Comparison of ENCODE assay signal across 8 mouse cellular contexts in the genomic region with DNA sequence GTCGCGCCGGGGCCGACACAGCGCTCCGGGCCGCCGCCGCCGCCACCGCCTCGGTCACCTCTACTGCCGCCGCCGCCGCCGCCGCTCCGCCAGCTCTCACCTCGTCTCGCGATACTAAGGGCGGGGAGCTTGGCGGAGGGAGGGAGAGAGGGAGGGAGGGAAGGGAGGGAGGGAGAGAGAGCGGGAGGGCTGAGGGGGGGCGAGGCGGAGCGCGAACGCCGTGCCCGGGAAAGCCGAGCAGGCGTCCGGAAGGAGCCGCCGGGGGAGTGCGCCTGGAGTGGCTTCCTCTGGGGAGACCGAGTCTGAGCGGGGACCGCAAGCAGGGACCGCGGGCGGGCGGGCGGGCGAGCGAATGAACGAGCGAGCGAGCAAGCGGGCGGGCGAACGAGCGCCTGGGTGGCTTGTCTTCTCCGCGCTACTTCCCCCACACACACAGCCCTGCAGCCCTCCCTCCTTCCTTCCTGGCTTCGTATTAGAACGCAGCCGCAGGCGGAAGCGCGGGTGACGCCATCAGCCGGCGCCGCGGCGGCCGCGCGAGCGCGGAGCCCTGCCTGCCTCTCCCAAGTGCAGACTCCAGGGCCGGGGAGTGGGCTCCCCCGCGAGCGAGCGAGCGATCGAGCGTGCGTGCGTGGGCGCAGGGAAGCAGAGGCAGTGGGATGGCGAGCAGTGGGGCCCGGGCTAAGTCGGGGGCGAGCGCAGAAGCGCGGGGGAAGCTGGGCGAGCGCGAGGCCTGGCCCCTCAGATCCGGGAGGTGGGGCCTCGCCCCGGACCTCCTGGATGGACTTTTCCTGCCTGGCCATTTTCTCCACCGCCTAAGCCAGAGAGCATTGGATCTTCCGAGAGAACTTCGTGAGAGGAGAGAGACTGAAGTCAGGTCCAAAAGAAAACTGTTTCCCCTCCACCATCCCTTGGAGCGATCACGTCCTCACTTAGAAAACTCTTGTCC. TPM values are rescaled to one million over a fixed set of nuclear protein-coding genes. Genes with fewer than 3 reads are reported as not detected.
A peak's percentile ranks its signal among the peaks of the same experiment; 100 is the strongest.
DNase-seq lines count a peak whose midpoint lies in the region; ATAC-seq and TF ChIP-seq lines count a peak whose summit lies in the region.

TSS of gene Ankrd17 (minus strand) at position 457 of the 946 bp plus-strand sequence.

- H3K4me1 ChIP-seq in forebrain, embryonic 15.5 days, result peaks cover 35% of the 10 kb centered on the region
- H3K4me1 ChIP-seq in lung, embryonic 14.5 days (ENCODE audit: insufficient read depth), result peaks cover 4% of the 10 kb centered on the region; the same call in 1 of the 2 replicates
- no peaks in the 10 kb centered on the region for H3K4me1 ChIP-seq in olfactory bulb, adult 2 months (ENCODE audit: control insufficient read depth, insufficient read depth, low read length)
- H3K4me1 ChIP-seq in thymus, adult 2 months (replicated peaks; ENCODE audit: control insufficient read depth, insufficient read depth, low read length), result no peaks in the 10 kb centered on the region

- peak; percentile 72 for TF ChIP-seq POLR2A in olfactory bulb, adult 2 months (IDR thresholded peaks at IDR 0.05; ENCODE audit: insufficient read depth, low read depth, low read length)
- peak; percentile 79 for TF ChIP-seq POLR2A in thymus, adult 2 months (IDR thresholded peaks at IDR 0.05; ENCODE audit: control insufficient read depth, extremely low read depth, insufficient read depth, low read length, poor library complexity)

- peak within 1 kb of the TSS; percentile 99 for H3K9ac ChIP-seq in forebrain, embryonic 15.5 days (replicated peaks)
- peak within 1 kb of the TSS; percentile 97 for H3K9ac ChIP-seq in lung, embryonic 14.5 days

- peak; percentile 90 for DNase-seq in ES-CJ7 (ENCODE audit: low read depth, low spot score)
- DNase-seq in cerebellum, adult 11 months, result peak; percentile 88
- DNase-seq in heart, postnatal 25 days (ENCODE audit: low spot score), result peak; percentile 81
- peak; percentile 93 to 94 for DNase-seq in layer of hippocampus, adult 2 months (ENCODE audit: low spot score in 2 of 2)
- DNase-seq in lung, embryonic 14.5 days, result peak; percentile 95
- peak; percentile 90 for DNase-seq in thymus, adult 2 months

- ATAC-seq in forebrain, embryonic 15.5 days (replicated peaks), result peak; percentile 96
- ATAC-seq in lung, embryonic 14.5 days (ENCODE audit: insufficient read depth), result peak; percentile 94

- under 1% methylated on average over 78 of the region's 104 CpGs for WGBS in forebrain, embryonic 15.5 days
- WGBS in lung, embryonic 14.5 days, result under 1% methylated on average over 68 of the region's 104 CpGs
- under 1% methylated on average over 92 of the region's 104 CpGs for WGBS in olfactory bulb, adult 2 months
- under 1% methylated on average over 86 of the region's 104 CpGs for WGBS in thymus, adult 2 months

- H3K27me3 ChIP-seq in forebrain, embryonic 15.5 days, result no peaks in the 10 kb centered on the region
- no peaks in the 10 kb centered on the region for H3K27me3 ChIP-seq in lung, embryonic 14.5 days (ENCODE audit: insufficient read depth, low read length)
- H3K27me3 ChIP-seq in thymus, adult 2 months (ENCODE audit: control insufficient read depth, insufficient read depth, low read length), result no peaks in the 10 kb centered on the region

- peak within 1 kb of the TSS; percentile 87 for H3K4me3 ChIP-seq in forebrain, embryonic 15.5 days
- H3K4me3 ChIP-seq in layer of hippocampus, adult 2 months, result peak within 1 kb of the TSS; percentile 92
- peak within 1 kb of the TSS; percentile 93 for H3K4me3 ChIP-seq in lung, embryonic 14.5 days (ENCODE audit: low read depth, low read length)
- peak within 1 kb of the TSS; percentile 99 for H3K4me3 ChIP-seq in olfactory bulb, adult 2 months (ENCODE audit: insufficient read depth, low read depth, low read length)
- H3K4me3 ChIP-seq in thymus, adult 2 months (ENCODE audit: control insufficient read depth, insufficient read depth, low read length), result peak within 1 kb of the TSS; percentile 87

- H3K36me3 ChIP-seq in forebrain, embryonic 15.5 days, result no peaks in the 10 kb centered on the region
- H3K36me3 ChIP-seq in lung, embryonic 14.5 days (ENCODE audit: insufficient read depth), result 0 out of 2 replicates have a peak, but pooled peaks cover 11% of the 10 kb centered on the region
- H3K36me3 ChIP-seq in thymus, adult 2 months (ENCODE audit: control insufficient read depth, insufficient read depth, low read length), result no peaks in the 10 kb centered on the region

- no peaks in the 10 kb centered on the region for H3K9me3 ChIP-seq in forebrain, embryonic 15.5 days
- no peaks in the 10 kb centered on the region for H3K9me3 ChIP-seq in lung, embryonic 14.5 days (ENCODE audit: low read depth, low read length)

- intact Hi-C loops in heart, postnatal 25 days (cut with DNase I), result loop anchor here (1.0 to 5.0 kb wide), 2 partner anchors 39 to 143 kb away; no protein-coding TSS in a partner anchor

- peak within 1 kb of the TSS; percentile 100 for H3K27ac ChIP-seq in forebrain, embryonic 15.5 days (replicated peaks)
- H3K27ac ChIP-seq in layer of hippocampus, adult 2 months, result peak within 1 kb of the TSS; percentile 99
- peak within 1 kb of the TSS; percentile 100 for H3K27ac ChIP-seq in lung, embryonic 14.5 days (ENCODE audit: low read depth)
- H3K27ac ChIP-seq in olfactory bulb, adult 2 months (ENCODE audit: insufficient read depth, low read depth, low read length), result peak within 1 kb of the TSS; percentile 94
- H3K27ac ChIP-seq in thymus, adult 2 months (ENCODE audit: control insufficient read depth, insufficient read depth, low read length), result peak within 1 kb of the TSS; percentile 78

- peak within 1 kb of the TSS; percentile 75 for H3K4me2 ChIP-seq in forebrain, embryonic 15.5 days (replicated peaks)
- H3K4me2 ChIP-seq in lung, embryonic 14.5 days, result peak within 1 kb of the TSS; percentile 82

- TF ChIP-seq CTCF in layer of hippocampus, adult 2 months (conservative IDR thresholded peaks at IDR 0.05), result no peak
- no peak for TF ChIP-seq CTCF in lung, embryonic 14.5 days (IDR thresholded peaks at IDR 0.05; ENCODE audit: low read depth)
- TF ChIP-seq CTCF in olfactory bulb, adult 2 months (IDR thresholded peaks at IDR 0.05; ENCODE audit: insufficient read depth, low read depth, low read length), result no peak
- TF ChIP-seq CTCF in thymus, adult 2 months (IDR thresholded peaks at IDR 0.05; ENCODE audit: borderline replicate concordance, control insufficient read depth, extremely low read depth, insufficient read depth, low read length, poor library complexity), result 0 out of 2 replicates have a peak, but pooled peaks have one; percentile 16

RNA-seq across cellular contexts. Expression of gene Ankrd17, which starts in this region (rescaled TPM):
- polyA plus RNA-seq in forebrain, embryonic 15.5 days (2015; fragmentation: Nextera tagmentation; extraction: Ambion mirVana), result 29.7 and 30.2 TPM in 2 replicates
- total RNA-seq in heart, postnatal 25 days (2021), result 10 to 100 TPM; 60.5 to 65.7 TPM
- 100 to 1,000 TPM; 110 to 118 TPM for total RNA-seq in layer of hippocampus, adult 2 months (2021)
- polyA plus RNA-seq in lung, embryonic 14.5 days (2014; fragmentation: Nextera tagmentation; extraction: Ambion mirVana), result 31.3 and 32.9 TPM in 2 replicates
- polyA plus RNA-seq in olfactory bulb, adult 2 months (2012; ENCODE audit: insufficient read depth, insufficient read length, low replicate concordance, missing spikeins), result 221 TPM in 1 of 2 replicates, not detected in the other
- 46.8 and 47.1 TPM in 2 replicates for polyA plus RNA-seq in thymus, adult 2 months (2012; rRNA removed)

Comparison
In these comparisons a context has a peak if more than half of its experiments do, and no peak if none do; other contexts are left out.
1. Peak in every context shown above with its lines: DNase-seq, ATAC-seq, H3K4me3 ChIP-seq and H3K27ac ChIP-seq.